Mouse (Mus musculus): Measurements from ENCODE around the gene Sbsn.
"Not testable (repeated sequence)": the region's sequence is repeated elsewhere in the genome, so short reads cannot be mapped to it uniquely, and the experiment has no call there.

The Sbsn gene

GRCm38 (mm10) chr7:30751086-30751669, at the start of gene Sbsn:
Gene Sbsn (plus strand): TSS chr7:30751471.
- DNase-seq (ENCODE audit: low spot score) = no peak

DNA sequence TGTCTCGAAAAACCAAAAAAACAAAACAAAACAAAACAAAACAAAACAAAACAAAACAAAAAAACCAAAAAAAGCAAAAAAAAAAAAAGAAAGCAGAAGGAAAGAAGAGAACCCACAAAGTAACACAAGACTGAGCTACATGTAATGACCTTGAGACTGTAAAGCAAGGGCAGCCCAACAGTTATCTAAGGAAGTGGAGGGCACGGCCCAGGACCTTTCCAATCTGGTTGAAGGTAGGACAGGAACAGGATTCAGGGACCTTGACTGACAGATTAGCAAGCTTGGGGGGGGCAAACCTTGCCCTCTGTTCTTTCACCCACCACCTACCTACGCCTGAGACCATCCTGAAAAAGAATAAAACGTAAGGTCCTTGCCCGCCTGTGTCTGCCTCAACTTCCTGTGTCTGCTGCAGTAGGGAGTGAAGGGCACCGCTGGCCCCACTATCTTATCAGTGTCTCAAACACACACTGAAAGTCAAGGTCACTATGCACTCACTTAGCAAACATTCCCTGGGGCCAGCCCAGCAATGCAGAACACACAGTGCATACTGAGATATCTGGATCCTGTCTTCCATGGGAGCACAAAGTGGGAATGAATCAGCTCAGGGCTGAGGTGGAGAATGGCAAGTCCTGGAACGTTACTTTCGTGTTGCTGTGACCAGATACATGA, 44.9 kb upstream of the Sbsn start:
- no peak for DNase-seq (ENCODE audit: low spot score)

- DNase-seq (ENCODE audit: low spot score) = no peak
Measured at GRCm38 (mm10) chr7:30707441-30707840, 43.8 kb upstream of the Sbsn start.

- DNase-seq (ENCODE audit: low spot score) = no peak
Measured at GRCm38 (mm10) chr7:30711942-30712341, 39.3 kb upstream of the Sbsn start, which contains the start of gene Atp4a. Gene Atp4a (plus strand): TSS chr7:30712209.

GRCm38 (mm10) chr7:30717006-30717715, 34.1 kb upstream of the Sbsn start:
- peak; percentile 44 for DNase-seq (ENCODE audit: low spot score)

DNA sequence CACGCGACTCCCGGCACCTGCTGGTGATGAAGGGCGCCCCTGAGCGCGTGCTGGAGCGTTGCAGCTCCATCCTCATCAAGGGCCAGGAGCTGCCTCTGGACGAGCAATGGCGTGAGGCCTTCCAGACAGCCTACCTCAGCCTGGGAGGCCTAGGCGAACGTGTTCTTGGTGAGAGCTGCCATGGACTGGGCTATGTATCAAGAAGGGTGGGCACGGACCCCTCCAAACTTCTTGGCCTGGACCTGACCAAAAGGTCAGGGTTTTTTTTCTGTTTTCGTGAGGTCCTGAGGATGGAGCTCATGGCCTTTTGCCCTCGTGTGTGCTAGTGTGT, 33.6 kb upstream of the Sbsn start:
- no peak for DNase-seq (ENCODE audit: low spot score)

- no peak for DNase-seq (ENCODE audit: low spot score)
Measured at GRCm38 (mm10) chr7:30719669-30720068, 31.6 kb upstream of the Sbsn start.

DNA sequence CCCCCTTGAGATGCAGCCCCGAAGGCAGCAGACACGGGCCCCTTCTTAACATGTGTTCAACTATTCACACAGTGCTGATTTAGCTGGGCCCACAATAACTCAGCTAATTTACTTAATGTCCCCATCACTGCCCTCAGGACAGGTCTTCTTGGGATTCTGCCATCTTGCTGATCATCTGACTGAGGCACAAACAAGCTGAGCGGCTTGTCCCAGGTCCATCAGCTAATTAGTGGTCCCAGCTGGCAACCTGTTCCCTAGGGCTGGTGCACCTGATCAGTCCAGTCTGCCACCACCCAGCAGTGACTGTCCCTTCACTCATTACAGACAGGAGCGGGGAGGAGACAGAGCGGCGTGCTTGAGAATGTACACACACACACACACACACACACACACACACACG, 30.0 kb upstream of the Sbsn start:
- no peak for DNase-seq (ENCODE audit: low spot score)

- no peak for DNase-seq (ENCODE audit: low spot score)
Measured at GRCm38 (mm10) chr7:30723274-30723953, 27.9 kb upstream of the Sbsn start.

DNA sequence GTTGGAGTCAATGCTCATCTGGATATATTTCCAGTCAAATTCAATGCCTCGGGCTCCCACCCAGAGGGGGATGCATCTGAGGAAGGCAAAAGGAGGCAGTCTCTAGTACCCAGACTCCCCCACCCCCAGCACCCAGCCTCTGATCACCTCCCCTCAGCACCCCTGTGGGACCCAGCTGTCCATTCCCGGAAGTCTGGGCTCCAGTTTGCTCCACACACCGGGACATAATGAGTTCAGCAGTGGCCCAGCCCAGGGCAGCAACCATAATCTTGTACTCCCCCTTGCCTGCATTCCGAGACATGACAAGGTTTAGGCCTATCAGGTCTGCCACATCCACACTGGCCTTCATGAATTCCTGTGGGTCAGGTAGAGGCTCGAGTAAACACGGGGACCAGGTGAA, 23.1 kb upstream of the Sbsn start:
- DNase-seq (ENCODE audit: low spot score) = no peak

DNA sequence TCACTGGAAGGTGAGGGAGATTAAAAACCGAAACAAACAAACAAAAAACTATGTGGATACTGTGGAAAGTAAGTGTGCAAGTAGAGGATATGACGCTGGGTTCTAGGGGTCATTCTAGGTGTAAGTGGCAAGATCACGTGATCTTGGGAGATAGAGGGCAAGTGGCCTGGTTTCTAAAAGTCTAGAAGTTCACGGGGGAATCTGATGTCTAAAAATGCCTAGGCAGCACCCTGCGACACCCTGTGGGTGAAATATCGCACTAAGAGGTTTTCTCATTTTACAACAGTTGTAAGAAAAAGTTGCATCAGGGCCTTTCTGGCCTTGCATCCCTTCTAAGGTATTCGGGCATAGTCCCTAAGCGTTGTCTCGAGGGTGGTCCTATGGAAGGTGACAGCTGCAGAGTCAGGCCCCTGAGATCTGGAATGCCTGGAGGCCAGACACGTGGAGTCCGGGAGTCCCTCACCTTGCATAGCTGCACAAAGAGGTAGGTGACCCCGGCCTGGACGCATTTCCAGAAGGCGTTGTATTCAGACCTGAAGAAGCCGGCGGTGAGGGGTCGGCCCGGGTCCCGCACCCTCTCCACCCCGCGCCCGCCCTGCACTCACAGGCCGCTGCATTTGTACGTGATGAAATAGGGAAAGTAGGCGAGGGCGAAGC, 22.4 kb upstream of the Sbsn start:
- no peak for DNase-seq (ENCODE audit: low spot score)

DNA sequence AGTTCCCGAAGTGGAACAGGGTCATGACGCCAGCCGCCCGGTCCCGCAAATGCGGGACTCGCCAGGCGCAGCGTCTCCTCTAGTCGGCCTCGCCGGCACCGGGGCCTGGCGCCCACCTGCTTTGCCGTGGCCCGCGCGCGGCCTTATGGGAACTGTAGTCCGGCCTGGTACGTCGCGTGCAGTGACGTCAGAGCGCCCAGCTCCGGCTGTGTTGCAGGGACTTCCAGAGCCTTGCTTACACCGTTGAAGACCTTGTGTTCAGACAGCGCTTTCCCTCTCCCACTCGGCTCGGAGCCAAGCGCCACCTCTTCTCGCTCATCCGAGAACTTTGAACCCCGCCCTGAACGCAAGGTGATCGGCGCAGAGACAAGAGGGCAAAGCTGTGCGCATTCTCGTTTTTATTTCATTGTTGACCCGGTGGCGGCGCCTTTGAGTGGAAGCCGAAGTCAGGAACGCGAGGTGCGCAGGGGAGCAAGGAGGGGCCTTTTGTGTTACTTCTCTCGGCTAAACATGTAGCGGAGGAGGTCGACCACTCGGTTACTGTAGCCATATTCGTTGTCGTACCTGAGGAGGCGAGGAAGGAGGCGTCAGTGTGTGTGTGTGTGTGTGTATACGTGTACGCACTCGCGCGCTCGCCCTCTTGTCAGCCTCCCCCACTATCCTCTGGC, 21.7 kb upstream of the Sbsn start, which contains the start of gene Tmem147:
Gene Tmem147, minus strand, starts transcription at position 145 of the 668 bp plus-strand sequence.
- peak; percentile 92 for DNase-seq (ENCODE audit: low spot score)

- DNase-seq (ENCODE audit: low spot score) = not testable (repeated sequence)
Measured at GRCm38 (mm10) chr7:30730064-30730722, 21.1 kb upstream of the Sbsn start.

GRCm38 (mm10) chr7:30736211-30736610, 15.1 kb upstream of the Sbsn start:
- DNase-seq (ENCODE audit: low spot score) = no peak

- not testable (repeated sequence) for DNase-seq (ENCODE audit: low spot score)
Measured at GRCm38 (mm10) chr7:30742570-30742969, 8.7 kb upstream of the Sbsn start.

DNA sequence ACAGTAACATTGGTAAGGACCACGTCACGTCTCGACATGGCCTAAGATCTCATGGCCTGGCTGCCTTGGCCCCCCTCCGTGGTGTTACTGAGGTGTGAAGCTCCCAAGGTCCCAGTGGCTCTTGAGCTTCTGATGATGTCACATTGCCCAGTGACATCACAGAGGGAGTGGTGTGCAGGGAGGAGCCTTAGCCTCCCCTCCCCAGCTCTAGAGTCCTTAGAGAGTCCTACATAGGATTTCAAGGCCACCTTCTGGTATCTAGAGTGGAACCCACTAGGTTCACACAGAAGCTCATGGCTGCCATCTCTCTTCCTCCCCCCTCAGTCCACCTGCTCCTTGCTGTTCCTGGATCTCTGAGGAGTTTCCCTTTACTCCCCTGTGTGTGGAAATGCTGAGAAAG, 7.7 kb upstream of the Sbsn start, which contains the start of gene Gapdhs:
Gene Gapdhs, minus strand, starts transcription at position 65 of the 400 bp plus-strand sequence.
- DNase-seq (ENCODE audit: low spot score) = not testable (repeated sequence)

DNA sequence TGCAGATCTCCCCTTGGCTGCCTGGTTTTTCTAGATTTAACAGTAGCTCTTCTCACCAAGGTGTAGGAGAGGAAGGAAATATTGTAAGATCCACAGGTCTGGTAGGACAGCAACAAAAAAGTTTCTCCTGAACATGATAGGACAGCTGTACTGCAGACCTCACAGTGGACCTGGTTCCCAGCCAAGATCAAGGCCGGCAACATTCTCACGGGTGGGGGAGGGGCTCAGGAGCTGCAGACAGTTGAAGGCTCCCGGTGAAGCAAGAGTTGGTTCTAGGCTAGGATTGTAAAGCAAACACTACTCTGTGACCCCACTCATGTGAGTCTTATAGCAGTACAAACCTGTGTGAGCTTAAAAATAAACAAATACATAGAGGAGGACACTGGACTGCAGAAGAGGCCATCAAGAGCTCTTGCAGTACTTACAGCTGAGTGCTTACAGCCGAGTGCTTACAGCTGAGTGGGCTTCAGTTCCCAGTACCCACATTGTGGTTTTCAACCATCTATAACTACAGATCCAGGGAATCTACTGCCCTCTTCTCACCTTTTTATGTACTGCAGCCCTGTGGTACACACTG, 7.2 kb upstream of the Sbsn start:
- DNase-seq (ENCODE audit: low spot score) = peak; percentile 29

DNA sequence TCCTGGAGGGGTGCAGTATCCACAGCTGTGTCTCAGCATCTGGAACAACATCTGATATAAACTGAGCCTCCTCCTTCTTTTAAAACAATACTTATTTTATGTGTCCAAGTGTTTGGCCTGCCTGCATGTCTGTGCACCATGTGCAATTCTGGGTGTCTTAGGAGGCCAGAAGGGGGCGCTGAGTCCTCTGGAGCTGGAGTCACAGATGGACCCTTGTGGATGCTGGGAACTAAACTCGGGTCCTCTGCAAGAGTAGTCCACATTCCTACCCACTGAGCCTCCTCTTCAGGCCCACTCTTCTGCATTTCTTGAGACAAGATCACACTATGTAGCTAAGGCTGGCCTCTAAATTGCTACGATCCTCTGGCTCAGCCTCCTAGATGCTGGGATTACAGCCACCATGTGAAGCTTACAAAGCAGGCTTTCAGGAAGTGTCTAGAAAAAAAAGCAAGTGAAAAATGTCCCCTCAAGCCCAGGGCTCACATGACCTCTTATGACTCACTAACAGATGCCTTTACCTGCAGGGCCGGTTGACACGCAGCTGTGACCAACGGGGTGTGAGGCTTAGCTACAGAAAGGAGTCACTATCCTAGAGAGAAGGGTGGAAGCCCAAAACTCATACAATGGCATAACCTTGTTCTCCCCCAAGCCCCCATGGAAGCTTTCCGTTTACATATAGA, 3.6 kb upstream of the Sbsn start:
- DNase-seq (ENCODE audit: low spot score) = no peak

GRCm38 (mm10) chr7:30749824-30750606, 1.3 kb upstream of the Sbsn start:
- no peak for DNase-seq (ENCODE audit: low spot score)

Data from ovary, postnatal 14 days (tissue).